Mouse (Mus musculus) brain, embryonic 18.5 days (tissue): Measurements from ENCODE around the gene Dhrs3.

ENCODE experiments used
- DNase-seq: peaks from one replicate; pipeline ENCODE4 v3.0.0-alpha.2; 2012; ENCODE audit warnings: low read depth, low spot score

The Dhrs3 gene

GRCm38 (mm10) chr4:144898036-144898649, 5.5 kb downstream of the Dhrs3 start:
- DNase-seq = no peak

- DNase-seq = no peak
Measured at GRCm38 (mm10) chr4:144898737-144899136, 6.1 kb downstream of the Dhrs3 start.

- DNase-seq = no peak
Measured at GRCm38 (mm10) chr4:144901561-144902111, 9.0 kb downstream of the Dhrs3 start.

GRCm38 (mm10) chr4:144903088-144903487, 10.5 kb downstream of the Dhrs3 start:
- no peak for DNase-seq

GRCm38 (mm10) chr4:144903932-144904331, 11.3 kb downstream of the Dhrs3 start:
- no peak for DNase-seq

- no peak for DNase-seq
Measured at GRCm38 (mm10) chr4:144905128-144905527, 12.5 kb downstream of the Dhrs3 start.

- DNase-seq = no peak
Measured at GRCm38 (mm10) chr4:144906001-144906889, 13.6 kb downstream of the Dhrs3 start.

GRCm38 (mm10) chr4:144906978-144907703, 14.5 kb downstream of the Dhrs3 start:
- no peak for DNase-seq

GRCm38 (mm10) chr4:144908825-144909224, 16.2 kb downstream of the Dhrs3 start:
- no peak for DNase-seq

GRCm38 (mm10) chr4:144910281-144910680, 17.7 kb downstream of the Dhrs3 start:
- no peak for DNase-seq

GRCm38 (mm10) chr4:144913298-144914152, 20.9 kb downstream of the Dhrs3 start:
- no peak for DNase-seq

- no peak for DNase-seq
Measured at GRCm38 (mm10) chr4:144916520-144916919, 23.9 kb downstream of the Dhrs3 start.

GRCm38 (mm10) chr4:144917101-144917500, 24.5 kb downstream of the Dhrs3 start:
- DNase-seq = no peak

GRCm38 (mm10) chr4:144918501-144918900, 25.9 kb downstream of the Dhrs3 start:
- DNase-seq = no peak

- no peak for DNase-seq
Measured at GRCm38 (mm10) chr4:144928693-144929436, 36.2 kb downstream of the Dhrs3 start.

- peak; percentile 46 for DNase-seq
Measured at GRCm38 (mm10) chr4:144929811-144930221, 37.2 kb downstream of the Dhrs3 start.

- peak; percentile 34 for DNase-seq
Measured at GRCm38 (mm10) chr4:144930366-144930765, 37.7 kb downstream of the Dhrs3 start.

- DNase-seq = no peak
Measured at GRCm38 (mm10) chr4:144931167-144931566, 38.5 kb downstream of the Dhrs3 start.

- DNase-seq = no peak
Measured at GRCm38 (mm10) chr4:144934501-144934900, 41.9 kb downstream of the Dhrs3 start.

- peak; percentile 50 for DNase-seq
Measured at GRCm38 (mm10) chr4:144936563-144937154, 44.0 kb downstream of the Dhrs3 start.
